Mouse (Mus musculus) myocyte (in vitro differentiated cells): ENCODE results near the gene Irf9. TPM values are rescaled to one million over a fixed set of nuclear protein-coding genes. Genes with fewer than 3 reads are reported as not detected.

Experiments used
- H3K27me3 ChIP-seq: one replicate; pipeline ENCODE4 v1.6.1; 2011; ENCODE audit not compliant: control insufficient read depth, insufficient read depth, insufficient read length
- H3K36me3 ChIP-seq: one replicate; pipeline ENCODE4 v1.6.1; 2011; ENCODE audit not compliant: control insufficient read depth, insufficient read depth
- H3K4me2 ChIP-seq: one replicate; pipeline ENCODE4 v1.6.1; 2011; ENCODE audit warnings: low read depth, control low read depth
- H3K4me3 ChIP-seq: one replicate; pipeline ENCODE4 v1.5.1; 2011; ENCODE audit warnings: mild to moderate bottlenecking, control low read depth, moderate library complexity
- H3K79me2 ChIP-seq: one replicate; pipeline ENCODE4 v1.6.1; 2011; ENCODE audit not compliant: control insufficient read depth, insufficient read depth
- H3ac ChIP-seq: one replicate; pipeline ENCODE4 v1.6.1; 2011; ENCODE audit not compliant: control insufficient read depth, insufficient read length
- CEBPB ChIP-seq: IDR thresholded peaks from 2 replicates; pipeline ENCODE4 v1.6.1; 2011; ENCODE audit warnings: mild to moderate bottlenecking, moderate library complexity; ENCODE audit not compliant: poor library complexity, insufficient read depth, severe bottlenecking
- E2F4 ChIP-seq: IDR thresholded peaks from one replicate; pipeline ENCODE4 v1.6.1; 2011; ENCODE audit warnings: mild to moderate bottlenecking, control low read depth, moderate library complexity; ENCODE audit not compliant: insufficient read depth
- MAX ChIP-seq: IDR thresholded peaks from one replicate; pipeline ENCODE4 v1.6.1; 2011; ENCODE audit warnings: low read depth, mild to moderate bottlenecking, control low read depth
- MYOD1 ChIP-seq, 3 experiments: IDR thresholded peaks; one replicate each; pipeline ENCODE4 v1.6.1; 2011; ENCODE audit warnings: control low read depth in 2 of 3, low read depth in 2 of 3, mild to moderate bottlenecking in 2 of 3, moderate library complexity in 1 of 3; ENCODE audit not compliant: insufficient read length in 2 of 3, control insufficient read depth in 1 of 3
- MYOG ChIP-seq, 3 experiments: IDR thresholded peaks; one replicate each; pipeline ENCODE4 v1.6.1; 2011; ENCODE audit warnings: control low read depth in 2 of 3, low read depth in 2 of 3, mild to moderate bottlenecking in 2 of 3; ENCODE audit not compliant: insufficient read length in 2 of 3, control insufficient read depth in 1 of 3, insufficient read depth in 1 of 3
- POLR2A ChIP-seq: IDR thresholded peaks from one replicate; pipeline ENCODE4 v1.6.1; 2011; ENCODE audit warnings: low read depth, mild to moderate bottlenecking, control low read depth, moderate library complexity; ENCODE audit not compliant: insufficient read length
- POLR2AphosphoS2 ChIP-seq: IDR thresholded peaks from one replicate; pipeline ENCODE4 v1.6.1; 2011; ENCODE audit warnings: low read depth, control low read depth; ENCODE audit not compliant: insufficient read length
- REST ChIP-seq: IDR thresholded peaks from one replicate; pipeline ENCODE4 v1.6.1; 2011; ENCODE audit warnings: mild to moderate bottlenecking, control low read depth, moderate library complexity; ENCODE audit not compliant: insufficient read depth, insufficient read length
- SRF ChIP-seq: IDR thresholded peaks from one replicate; pipeline ENCODE4 v1.6.1; 2011; ENCODE audit warnings: low read depth; ENCODE audit not compliant: control insufficient read depth, insufficient read length
- TCF12 ChIP-seq: IDR thresholded peaks from one replicate; pipeline ENCODE4 v1.6.1; 2011; ENCODE audit warnings: mild to moderate bottlenecking, control low read depth; ENCODE audit not compliant: poor library complexity, insufficient read depth, severe bottlenecking
- TCF3 ChIP-seq: IDR thresholded peaks from one replicate; pipeline ENCODE4 v1.6.1; 2011; ENCODE audit warnings: low read depth, control low read depth; ENCODE audit not compliant: insufficient read length
- USF1 ChIP-seq: IDR thresholded peaks from one replicate; pipeline ENCODE4 v1.6.1; 2011; ENCODE audit warnings: low read depth, mild to moderate bottlenecking, control low read depth, moderate library complexity
- polyA plus RNA-seq: library from polyadenylated mRNA; unstranded; fragments of >200 nt; fragmentation: generic; extraction: Trizol; gene quantifications from one replicate; pipeline ENCODE4 v1.2.1, GENCODE M21; 2012; ENCODE audit warnings: missing spikeins

Gene Irf9
- polyA plus RNA-seq, 1 experiment, result 4.0 TPM

DNA sequence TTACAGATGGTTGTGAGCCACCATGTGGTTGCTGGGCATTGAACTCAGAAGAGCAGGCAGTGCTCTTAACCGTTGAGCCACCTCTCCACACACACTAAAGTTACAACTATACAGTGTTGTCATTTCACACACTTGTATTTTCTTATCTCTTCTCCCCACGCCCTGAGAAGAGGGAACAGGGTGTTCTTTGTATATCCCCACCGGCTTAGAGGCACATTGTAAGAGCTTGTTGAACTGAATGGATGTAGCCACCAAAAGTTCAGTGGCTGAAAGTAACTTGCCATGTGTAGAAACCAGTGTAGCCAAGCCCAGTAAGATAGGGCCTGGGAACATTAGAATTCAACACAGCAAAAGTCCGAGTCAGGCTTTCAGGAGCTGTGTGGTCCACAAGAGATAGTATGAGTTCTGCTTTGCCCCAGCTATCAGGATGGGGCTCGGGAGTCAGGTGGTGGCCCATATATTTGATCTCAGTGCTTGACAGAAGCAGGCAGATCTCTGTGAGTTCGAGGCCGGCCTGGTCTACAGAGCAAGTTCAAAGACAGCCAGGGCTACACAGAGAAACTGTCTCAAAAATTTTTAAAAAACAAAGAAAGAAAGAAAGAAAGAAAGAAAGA, 11.3 kb downstream of the Irf9 start:
- H3K27me3 ChIP-seq, result no peaks in the 10 kb centered on the region
- no peaks in the 10 kb centered on the region for H3K79me2 ChIP-seq
- H3K36me3 ChIP-seq, result peaks cover 2% of the 10 kb centered on the region
- no peak overlapping the region for H3K4me2 ChIP-seq
- no peak for TF ChIP-seq TCF3
- no peak for TF ChIP-seq MAX
- no peak for TF ChIP-seq REST
- TF ChIP-seq POLR2A, result no peak
- TF ChIP-seq TCF12, result no peak
- no peak for TF ChIP-seq CEBPB
- no peak for TF ChIP-seq E2F4
- no peak for TF ChIP-seq USF1
- H3ac ChIP-seq, result no peak overlapping the region
- H3K4me3 ChIP-seq, result no peak overlapping the region

DNA sequence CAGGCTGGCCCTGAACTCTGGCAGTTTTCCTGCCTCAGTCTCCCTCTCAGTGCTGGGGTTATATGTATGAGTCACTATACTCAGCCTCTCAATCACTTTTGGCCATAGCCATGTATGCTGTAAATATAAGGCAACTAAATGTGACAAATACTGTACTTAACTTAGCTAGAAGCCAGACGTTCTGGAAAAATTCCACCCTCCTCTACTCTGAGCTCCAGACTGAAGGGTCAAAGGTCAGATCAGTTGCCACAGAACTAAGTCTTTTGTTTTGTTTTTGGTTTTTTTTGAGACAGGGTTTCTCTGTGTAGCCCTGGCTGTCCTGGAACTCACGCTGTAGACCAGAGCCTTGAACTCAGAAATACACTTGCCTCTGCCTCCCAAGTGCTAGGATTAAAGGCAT, 12.5 kb downstream of the Irf9 start:
- Histone ChIP-seq H3K79me2 (no peaks in the 10 kb centered on the region), H3K36me3 (no peaks in the 10 kb centered on the region), H3K4me3 (no peak overlapping the region), H3K27me3 (no peaks in the 10 kb centered on the region), H3K4me2 (no peak overlapping the region), H3ac (no peak overlapping the region)
- TF ChIP-seq POLR2A (no peak), REST (no peak), POLR2AphosphoS2 (no peak), CEBPB (no peak), USF1 (no peak), MYOD1 (IDR thresholded peaks at IDR 0.05; ENCODE audit: control insufficient read depth in 1 of 3, insufficient read length in 2 of 3, low read depth in 2 of 3) (no peak), MYOG (IDR thresholded peaks at IDR 0.05; ENCODE audit: control insufficient read depth in 1 of 3, insufficient read depth in 1 of 3, insufficient read length in 2 of 3, low read depth in 2 of 3) (no peak), MAX (no peak), TCF12 (no peak), SRF (no peak), E2F4 (no peak), TCF3 (no peak)

DNA sequence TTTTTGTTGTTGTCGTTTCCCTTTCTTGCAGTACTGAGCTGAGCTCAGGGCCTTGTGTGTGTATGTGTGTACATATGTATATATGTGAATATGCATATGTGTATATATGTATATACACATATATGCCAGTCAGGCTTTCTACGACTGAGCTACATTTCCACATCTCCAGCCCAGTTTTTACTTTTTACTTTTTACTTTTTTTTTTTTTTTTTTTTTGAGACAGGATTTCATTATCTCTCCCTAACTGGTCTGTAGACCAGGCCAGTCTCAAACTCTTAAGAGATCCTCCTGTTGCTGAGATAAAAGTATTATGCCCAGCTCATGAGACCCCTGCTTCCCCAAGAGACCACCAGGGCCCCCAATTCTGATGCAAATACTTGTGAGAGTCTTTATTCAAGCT, 13.5 kb downstream of the Irf9 start:
- no peak overlapping the region for H3K4me3 ChIP-seq
- no peak for TF ChIP-seq TCF3
- no peak for TF ChIP-seq MAX
- TF ChIP-seq REST, result no peak
- TF ChIP-seq MYOG (IDR thresholded peaks at IDR 0.05; ENCODE audit: control insufficient read depth in 1 of 3, insufficient read depth in 1 of 3, insufficient read length in 2 of 3, low read depth in 2 of 3), result no peak
- TF ChIP-seq MYOD1 (IDR thresholded peaks at IDR 0.05; ENCODE audit: control insufficient read depth in 1 of 3, insufficient read length in 2 of 3, low read depth in 2 of 3), result no peak
- TF ChIP-seq TCF12, result no peak
- TF ChIP-seq POLR2AphosphoS2, result no peak
- no peak for TF ChIP-seq SRF
- no peak for TF ChIP-seq POLR2A
- no peak for TF ChIP-seq USF1
- no peak for TF ChIP-seq CEBPB
- no peak for TF ChIP-seq E2F4
- H3K4me2 ChIP-seq, result no peak overlapping the region
- no peaks in the 10 kb centered on the region for H3K27me3 ChIP-seq
- no peaks in the 10 kb centered on the region for H3K36me3 ChIP-seq
- H3K79me2 ChIP-seq, result no peaks in the 10 kb centered on the region
- H3ac ChIP-seq, result no peak overlapping the region

DNA sequence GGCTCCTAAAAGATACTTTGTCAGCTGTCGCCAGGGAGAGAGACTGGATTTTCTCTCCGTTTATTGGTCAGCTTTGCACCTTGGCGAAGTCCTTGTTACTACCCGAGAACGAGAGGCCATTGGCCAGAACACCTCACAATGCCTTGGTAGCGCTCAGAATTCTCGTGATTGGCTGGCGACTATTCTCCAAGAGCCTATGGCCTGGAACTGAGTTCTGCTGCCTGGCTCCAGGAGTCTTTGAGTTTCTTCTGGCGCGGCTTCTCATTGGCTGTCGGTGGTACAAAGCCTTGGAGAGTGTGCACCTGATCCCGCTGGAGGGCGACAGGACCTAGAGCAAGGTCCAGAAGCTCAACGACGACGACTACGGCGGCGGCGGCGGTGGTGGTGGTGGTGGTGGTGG, 14.5 kb downstream of the Irf9 start, which contains the start of gene Rec8:
Gene Rec8 (plus strand): TSS at position 216 of the 400 bp plus-strand sequence.
- no peaks in the 10 kb centered on the region for H3K79me2 ChIP-seq

More for the DNA sequence above, 14.5 kb downstream of the Irf9 start, which contains the start of gene Rec8:
- H3K36me3 ChIP-seq, result no peaks in the 10 kb centered on the region
- H3ac ChIP-seq, result no peak within 1 kb of the TSS
- no peak within 1 kb of the TSS for H3K4me2 ChIP-seq
- no peak within 1 kb of the TSS for H3K4me3 ChIP-seq
- H3K27me3 ChIP-seq, result no peaks in the 10 kb centered on the region
- TF ChIP-seq POLR2AphosphoS2 (no peak), CEBPB (no peak), MYOG (IDR thresholded peaks at IDR 0.05; ENCODE audit: control insufficient read depth in 1 of 3, insufficient read depth in 1 of 3, insufficient read length in 2 of 3, low read depth in 2 of 3) (no peak), E2F4 (no peak), USF1 (no peak), SRF (no peak), TCF12 (no peak), MAX (no peak), MYOD1 (IDR thresholded peaks at IDR 0.05; ENCODE audit: control insufficient read depth in 1 of 3, insufficient read length in 2 of 3, low read depth in 2 of 3) (no peak), TCF3 (no peak), REST (no peak)
